Mouse (Mus musculus): Measurements from ENCODE around the gene Ano6.

DNA sequence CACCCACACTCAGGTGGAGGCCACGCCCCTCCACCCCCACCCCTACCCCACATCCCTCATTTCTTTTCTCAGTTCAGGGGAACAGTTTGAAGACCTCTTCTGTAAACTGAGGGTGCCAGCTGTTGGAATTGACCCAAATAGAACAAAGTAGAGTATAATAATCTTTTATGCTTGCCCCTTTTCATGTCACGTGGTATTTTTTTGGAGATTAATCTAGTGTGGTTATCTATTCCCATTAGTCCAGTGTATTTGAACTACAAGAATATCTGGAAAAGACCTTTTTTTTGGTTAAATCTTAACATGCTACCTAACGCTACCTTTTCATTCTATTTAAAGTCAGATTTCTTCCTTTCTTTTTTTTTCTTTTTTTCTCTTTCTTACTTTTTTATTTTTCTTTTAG is 12.8 kb downstream of the Ano6 start:
- no peak for TF ChIP-seq POLR2A (IDR thresholded peaks at IDR 0.05; ENCODE audit: low read depth, low read length)
- TF ChIP-seq CTCF (conservative IDR thresholded peaks at IDR 0.05 in 1 of 2, IDR thresholded peaks at IDR 0.05 in 1 of 2; ENCODE audit: low read depth in 2 of 2, low read length in 2 of 2): no peak
- no peak for TF ChIP-seq USF1 (IDR thresholded peaks at IDR 0.05; ENCODE audit: low read depth, low read length)
- TF ChIP-seq MAZ (IDR thresholded peaks at IDR 0.05; ENCODE audit: low read depth, low read length): no peak
- no peak for TF ChIP-seq HCFC1 (IDR thresholded peaks at IDR 0.05; ENCODE audit: low read depth, low read length)
- TF ChIP-seq CHD2 (IDR thresholded peaks at IDR 0.05; ENCODE audit: low read length): no peak

All from CH12.LX (cell line).